ENCODE assay signal across 2 mouse cellular contexts in the genomic region with DNA sequence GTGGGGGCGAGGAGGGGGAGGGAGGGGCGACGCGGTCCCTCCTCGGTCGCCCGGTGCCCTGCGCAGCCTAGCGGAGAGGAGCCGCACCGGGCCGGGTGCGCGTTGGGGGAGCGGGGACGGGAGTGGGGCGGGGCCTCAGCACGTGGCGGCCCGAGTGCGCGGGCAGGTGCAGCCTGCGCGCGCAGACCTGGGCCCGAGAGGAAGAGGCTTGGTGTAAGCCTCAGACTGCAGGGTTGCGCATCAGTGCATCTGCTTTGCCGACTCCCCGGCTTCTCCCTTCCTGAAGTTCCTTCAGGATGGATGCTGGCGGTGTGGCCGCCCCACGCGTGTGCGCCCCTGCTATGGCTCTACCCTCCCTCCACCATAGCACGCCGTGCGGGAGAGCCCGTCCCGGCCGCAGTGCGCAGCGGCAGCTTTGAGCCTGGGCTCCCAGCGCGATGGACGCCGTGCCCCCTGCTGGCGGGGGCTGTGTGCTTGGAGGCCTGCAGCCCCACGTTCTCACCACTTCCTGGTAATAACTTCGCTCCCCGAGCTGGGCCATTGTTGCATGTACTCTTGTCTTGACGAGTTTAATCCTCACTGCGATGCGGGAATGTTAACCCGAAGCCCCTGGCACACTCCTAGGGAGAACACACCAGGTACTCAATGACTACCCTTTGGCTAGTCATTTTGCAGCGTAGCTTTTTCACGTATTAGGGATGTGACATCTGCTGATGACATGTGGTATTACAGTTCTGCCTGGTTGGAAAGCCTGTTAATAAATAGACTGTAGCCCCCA.
TF ChIP-seq lines count a peak whose summit lies in the region.

TSS of gene Ccdc88c (minus strand) at position 103 of the 778 bp plus-strand sequence.

TF ChIP-seq in CH12.LX, 34 proteins besides CTCF, POLR2A, EP300 and RAD21:
- TF ChIP-seq TBP (conservative IDR thresholded peaks at IDR 0.05; ENCODE audit: low read depth, low read length) (no peak), BHLHE40 (IDR thresholded peaks at IDR 0.05; ENCODE audit: low read depth, low read length) (peak; percentile 96), MYC (IDR thresholded peaks at IDR 0.05; ENCODE audit: low read depth, low read length) (peak; percentile 91), NELFE (IDR thresholded peaks at IDR 0.05; ENCODE audit: low read depth, low read length) (peak; percentile 61), SIN3A (IDR thresholded peaks at IDR 0.05; ENCODE audit: low read length) (peak; percentile 13), ETS1 (conservative IDR thresholded peaks at IDR 0.05; ENCODE audit: low read depth, low read length) (no peak), KAT2A (IDR thresholded peaks at IDR 0.05; ENCODE audit: insufficient replicate concordance, low read length) (no peak), E2F4 (IDR thresholded peaks at IDR 0.05; ENCODE audit: insufficient replicate concordance, low read depth, low read length) (no peak), JUND (conservative IDR thresholded peaks at IDR 0.05; ENCODE audit: low read depth, low read length) (no peak; the same call in 1 of the 2 replicates), HCFC1 (IDR thresholded peaks at IDR 0.05; ENCODE audit: low read depth, low read length) (0 out of 2 replicates have a peak, but pooled peaks have one; percentile 27), RCOR1 (conservative IDR thresholded peaks at IDR 0.05; ENCODE audit: low read depth, low read length) (0 out of 2 replicates have a peak, but pooled peaks have one; percentile 18), POLR2AphosphoS2 (IDR thresholded peaks at IDR 0.05; ENCODE audit: low read depth, low read length) (no peak), TCF12 (IDR thresholded peaks at IDR 0.05; ENCODE audit: low read depth, low read length) (peak; percentile 59), MAFK (IDR thresholded peaks at IDR 0.05; ENCODE audit: insufficient replicate concordance, low read length) (0 out of 2 replicates have a peak, but pooled peaks have one; percentile 30), IRF4 (IDR thresholded peaks at IDR 0.05; ENCODE audit: low read depth, low read length) (peak; percentile 40; the same call in 1 of the 2 replicates), ZNF384 (IDR thresholded peaks at IDR 0.05; ENCODE audit: low read depth, low read length) (no peak), CHD1 (IDR thresholded peaks at IDR 0.05; ENCODE audit: low read depth, low read length) (no peak), ZKSCAN1 (IDR thresholded peaks at IDR 0.05; ENCODE audit: borderline replicate concordance, low read depth, low read length) (no peak), ZMIZ1 (IDR thresholded peaks at IDR 0.05; ENCODE audit: low read depth, low read length) (no peak; the same call in 1 of the 2 replicates), UBTF (IDR thresholded peaks at IDR 0.05; ENCODE audit: low read depth, low read length) (peak; percentile 19), ELF1 (IDR thresholded peaks at IDR 0.05; ENCODE audit: low read depth, low read length) (peak; percentile 78), CHD2 (IDR thresholded peaks at IDR 0.05; ENCODE audit: low read length) (no peak), MAX (IDR thresholded peaks at IDR 0.05; ENCODE audit: low read length) (peak; percentile 92), MXI1 (IDR thresholded peaks at IDR 0.05; ENCODE audit: low read depth, low read length) (peak; percentile 95), GABPA (IDR thresholded peaks at IDR 0.05; ENCODE audit: insufficient replicate concordance, low read depth, low read length) (no peak), MEF2A (IDR thresholded peaks at IDR 0.05; ENCODE audit: borderline replicate concordance, low read depth, low read length) (peak; percentile 38; the same call in 1 of the 2 replicates), USF2 (conservative IDR thresholded peaks at IDR 0.05; ENCODE audit: low read depth, low read length) (no peak), PAX5 (IDR thresholded peaks at IDR 0.05; ENCODE audit: low read length) (no peak), ZC3H11A (IDR thresholded peaks at IDR 0.05; ENCODE audit: low read depth, low read length) (peak; percentile 86), USF1 (IDR thresholded peaks at IDR 0.05; ENCODE audit: low read depth, low read length) (peak; percentile 64), JUN (IDR thresholded peaks at IDR 0.05; ENCODE audit: insufficient read depth, low read depth, low read length) (no peak), NRF1 (IDR thresholded peaks at IDR 0.05; ENCODE audit: low read depth, low read length) (peak; percentile 82), SMC3 (IDR thresholded peaks at IDR 0.05; ENCODE audit: low read depth, low read length) (peak; percentile 87), MAZ (IDR thresholded peaks at IDR 0.05; ENCODE audit: low read depth, low read length) (peak; percentile 95)

TF ChIP-seq in myocyte, 11 proteins besides CTCF, POLR2A, EP300 and RAD21:
- TF ChIP-seq CEBPB (IDR thresholded peaks at IDR 0.05; ENCODE audit: insufficient read depth, poor library complexity, severe bottlenecking) (no peak), MYOD1 (IDR thresholded peaks at IDR 0.05; ENCODE audit: control insufficient read depth in 1 of 3, insufficient read length in 2 of 3, low read depth in 2 of 3) (peak in 2 of 3 experiments; percentile 28 to 59), E2F4 (IDR thresholded peaks at IDR 0.05; ENCODE audit: insufficient read depth) (no peak), SRF (IDR thresholded peaks at IDR 0.05; ENCODE audit: control insufficient read depth, insufficient read length, low read depth) (no peak), REST (IDR thresholded peaks at IDR 0.05; ENCODE audit: insufficient read depth, insufficient read length) (no peak), MYOG (IDR thresholded peaks at IDR 0.05; ENCODE audit: control insufficient read depth in 1 of 3, insufficient read depth in 1 of 3, insufficient read length in 2 of 3, low read depth in 2 of 3) (peak in 1 of 3 experiments; percentile 3), TCF3 (IDR thresholded peaks at IDR 0.05; ENCODE audit: insufficient read length, low read depth) (no peak), TCF12 (IDR thresholded peaks at IDR 0.05; ENCODE audit: insufficient read depth, poor library complexity, severe bottlenecking) (no peak), POLR2AphosphoS2 (IDR thresholded peaks at IDR 0.05; ENCODE audit: insufficient read length, low read depth) (no peak), MAX (IDR thresholded peaks at IDR 0.05; ENCODE audit: low read depth) (no peak), USF1 (IDR thresholded peaks at IDR 0.05; ENCODE audit: low read depth) (no peak)
TF ChIP-seq in myocyte: peak in this region for 2.
